Mouse (Mus musculus) heart, adult 8-10 months (tissue): Measurements from ENCODE around the gene Cped1. TPM values are rescaled to one million over a fixed set of nuclear protein-coding genes. Genes with fewer than 3 reads are reported as not detected.

ENCODE experiments used
- DNase-seq: peaks from one replicate; pipeline ENCODE4 v3.0.0; 2022; ENCODE audit warnings: low spot score
- total RNA-seq, 4 experiments: library from RNA; stranded (reverse); gene quantifications; 2 replicates each; pipeline ENCODE4 v1.2.4; 2022

Cped1 gene
- total RNA-seq, 4 experiments from 2014 or later, result 19.0 to 28.2 (median 24.9) TPM

GRCm38 (mm10) chr6:22000086-22000485, 14.4 kb downstream of the Cped1 start:
- DNase-seq, result no peak

- no peak for DNase-seq
Observed at GRCm38 (mm10) chr6:22000881-22001280, 15.2 kb downstream of the Cped1 start.

GRCm38 (mm10) chr6:22001284-22001916, 15.7 kb downstream of the Cped1 start:
- peak; percentile 88 for DNase-seq

- no peak for DNase-seq
Observed at GRCm38 (mm10) chr6:22002521-22003199, 16.9 kb downstream of the Cped1 start.

GRCm38 (mm10) chr6:22003200-22003587, 17.5 kb downstream of the Cped1 start:
- DNase-seq, result no peak

GRCm38 (mm10) chr6:22003959-22004543, 18.3 kb downstream of the Cped1 start:
- no peak for DNase-seq

DNA sequence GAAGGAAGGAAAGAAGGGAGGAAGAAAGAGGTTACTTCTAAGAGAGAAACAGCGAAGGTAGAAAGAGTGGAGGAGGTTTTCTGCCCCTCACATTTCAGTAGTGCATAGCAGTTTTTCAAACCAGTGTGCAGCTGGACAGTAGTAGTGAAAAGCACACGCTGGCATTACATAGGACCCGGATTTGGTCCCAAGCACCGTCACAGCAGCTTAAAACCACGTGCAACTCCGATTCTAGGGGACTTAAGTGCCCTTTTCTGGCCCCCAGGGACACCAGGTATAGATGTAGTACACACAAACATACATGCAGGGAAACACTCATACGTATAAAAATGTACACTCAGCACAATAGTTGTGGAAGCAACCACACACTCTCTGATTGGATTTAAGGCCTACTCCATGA, 22.6 kb downstream of the Cped1 start:
- no peak for DNase-seq

GRCm38 (mm10) chr6:22010258-22010657, 24.5 kb downstream of the Cped1 start:
- DNase-seq, result no peak

- DNase-seq, result no peak
Observed at GRCm38 (mm10) chr6:22010761-22011281, 25.1 kb downstream of the Cped1 start.

GRCm38 (mm10) chr6:22011546-22011945, 25.8 kb downstream of the Cped1 start:
- no peak for DNase-seq

GRCm38 (mm10) chr6:22012099-22012498, 26.4 kb downstream of the Cped1 start:
- no peak for DNase-seq

DNA sequence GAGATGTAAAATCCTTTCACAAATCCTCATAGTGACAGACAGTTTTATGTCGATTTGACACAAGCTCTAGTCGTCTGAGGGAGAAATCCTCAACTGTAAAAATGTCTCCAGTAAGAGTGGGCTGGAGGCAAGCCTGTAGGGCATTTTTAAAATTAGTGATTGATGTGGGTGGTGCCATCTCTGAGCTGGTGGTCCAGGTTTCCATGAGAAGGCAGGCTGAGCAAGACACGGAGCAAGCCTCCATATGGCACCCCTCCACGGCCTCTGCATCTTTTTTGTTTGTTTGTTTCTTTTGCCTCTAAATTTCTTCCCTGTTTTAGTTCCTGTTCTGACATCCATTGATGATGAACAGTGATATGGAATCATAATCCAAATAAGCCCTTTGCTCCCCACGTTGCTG, 26.8 kb downstream of the Cped1 start:
- DNase-seq, result no peak

DNA sequence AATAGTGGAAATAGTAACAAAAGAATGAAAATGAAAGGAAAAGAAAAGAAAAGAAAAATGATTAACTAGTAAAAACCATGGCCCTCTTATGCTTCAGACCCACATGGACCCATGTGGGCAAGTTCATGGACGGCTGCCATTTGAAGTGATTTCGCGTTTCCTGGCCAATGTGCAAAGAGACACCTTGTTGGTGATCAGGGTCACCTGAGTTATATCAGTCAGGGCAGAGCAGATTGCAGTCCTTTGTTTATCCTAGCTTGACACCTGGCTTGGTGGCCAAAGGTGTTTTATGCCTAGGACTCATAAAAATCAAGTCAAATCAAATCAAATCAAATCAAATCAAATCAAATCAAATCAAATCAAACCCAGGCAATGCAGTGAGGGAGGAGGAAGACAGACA, 27.7 kb downstream of the Cped1 start:
- DNase-seq, result no peak

GRCm38 (mm10) chr6:22014291-22014911, 28.7 kb downstream of the Cped1 start:
- DNase-seq, result no peak

DNA sequence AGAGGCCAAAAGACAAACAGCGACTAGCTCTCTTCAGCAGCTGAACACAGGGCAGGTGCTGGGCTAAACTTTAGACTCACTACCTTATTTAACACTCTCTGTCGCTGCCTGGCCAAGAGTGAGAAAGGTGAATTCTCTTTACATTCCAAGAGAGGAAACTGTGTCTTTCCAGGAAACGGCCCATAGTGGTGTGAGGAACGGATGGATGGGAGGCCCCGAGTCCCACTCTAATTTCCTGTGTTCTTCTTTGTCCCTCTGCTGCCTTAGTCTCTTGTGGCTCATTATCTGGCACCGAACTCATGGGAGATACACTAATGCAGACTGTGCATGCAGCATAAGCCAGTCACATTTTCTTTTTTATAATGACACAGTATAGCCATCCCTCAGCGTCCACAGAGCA, 31.9 kb downstream of the Cped1 start:
- DNase-seq, result no peak

DNA sequence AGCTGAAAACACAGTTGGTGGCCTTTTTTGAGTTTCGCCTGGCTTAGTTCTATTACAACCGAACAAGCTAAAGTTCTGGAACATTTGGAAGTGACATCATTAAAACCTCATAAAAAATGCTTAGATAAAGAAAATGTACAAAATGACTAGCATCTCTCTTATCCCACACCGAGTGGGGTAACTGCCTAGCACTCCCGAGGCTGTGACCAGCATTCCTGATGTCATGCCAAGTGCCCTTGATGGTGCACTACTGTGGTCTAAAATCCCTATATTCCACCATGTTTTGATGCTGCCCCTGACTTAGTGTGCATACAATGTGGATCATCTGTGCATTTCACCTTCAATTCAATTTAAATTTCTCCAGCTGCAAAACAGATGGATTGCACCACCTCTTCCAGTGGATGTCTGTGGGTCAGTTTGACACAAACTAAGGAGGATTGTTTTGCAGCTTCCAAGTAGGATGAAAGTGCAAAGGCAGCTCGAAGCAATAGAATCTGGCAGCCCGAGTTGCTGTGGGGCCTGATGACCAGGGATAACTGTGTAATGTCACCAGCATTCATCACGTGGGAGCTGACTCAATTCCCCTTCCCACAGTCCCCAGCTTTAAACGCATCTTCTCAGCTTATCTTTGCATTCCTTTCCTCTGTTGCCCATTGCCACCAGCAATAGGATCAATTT, 33.2 kb downstream of the Cped1 start:
- DNase-seq, result no peak

- DNase-seq, result peak; percentile 65
Observed at GRCm38 (mm10) chr6:22019637-22020036, 33.9 kb downstream of the Cped1 start.

GRCm38 (mm10) chr6:22020696-22021095, 35.0 kb downstream of the Cped1 start:
- DNase-seq, result no peak

DNA sequence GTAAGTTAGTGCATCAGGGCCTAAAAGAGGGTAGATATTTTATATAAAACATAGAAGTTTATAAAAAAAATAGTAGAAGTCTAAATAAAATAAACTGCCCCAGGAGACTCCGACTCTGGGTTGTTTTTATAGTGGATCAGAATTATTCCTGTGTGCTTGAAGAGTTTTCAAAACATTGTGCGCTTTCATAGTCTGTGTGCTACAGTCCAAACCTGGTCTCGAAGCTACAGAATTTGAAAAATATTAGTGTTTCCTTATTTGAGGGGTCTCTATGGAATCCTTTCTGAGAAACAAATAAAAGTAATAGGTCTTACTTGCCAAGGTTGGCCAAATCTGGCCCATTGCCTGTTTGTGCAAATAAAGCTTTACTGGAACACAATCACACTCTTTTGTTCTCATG, 35.6 kb downstream of the Cped1 start:
- DNase-seq, result no peak

- no peak for DNase-seq
Observed at GRCm38 (mm10) chr6:22024168-22024567, 38.5 kb downstream of the Cped1 start.

GRCm38 (mm10) chr6:22025584-22026357, 40.1 kb downstream of the Cped1 start:
- DNase-seq, result no peak
